Mouse (Mus musculus): Measurements from ENCODE around the gene Kptn.
A peak's percentile ranks its signal among the peaks of the same experiment; 100 is the strongest.

DNA sequence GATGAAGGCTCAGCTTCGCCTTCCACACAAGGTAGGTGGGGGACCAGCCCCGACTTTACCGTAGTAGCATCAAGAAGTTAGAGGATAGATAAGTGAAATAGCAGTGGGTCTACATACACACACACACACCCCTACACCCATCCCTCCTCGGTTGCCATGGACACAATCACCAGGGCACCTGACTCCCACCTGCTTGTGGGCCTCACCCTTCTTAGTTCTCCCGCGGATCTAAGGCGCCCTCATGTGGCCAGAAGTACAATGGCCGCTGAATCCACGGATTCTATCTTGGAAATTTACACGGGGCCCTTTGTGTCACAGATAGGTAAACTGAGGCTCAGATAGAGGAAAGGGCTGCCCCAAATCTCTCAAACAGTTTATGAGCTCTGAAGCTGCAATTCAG lies 33.8 kb downstream of the Kptn start:
- peak; percentile 87 for TF ChIP-seq CTCF (IDR thresholded peaks at IDR 0.05; ENCODE audit: low read depth)
- TF ChIP-seq EP300 (IDR thresholded peaks at IDR 0.05; ENCODE audit: low read depth), result no peak
